Mouse (Mus musculus) MEL (cell line): Measurements from ENCODE around the gene Sbds. TPM values are rescaled to one million over a fixed set of nuclear protein-coding genes. Genes with fewer than 3 reads are reported as not detected.

Experiments used
- DNase-seq: peaks from one replicate; pipeline ENCODE4 v3.0.0; 2011; ENCODE audit warnings: low read depth, low spot score
- H3K27ac ChIP-seq: 2 replicates; pipeline ENCODE4 v1.5.1; 2012; ENCODE audit warnings: low read depth, mild to moderate bottlenecking, control low read depth, low read length, moderate library complexity; ENCODE audit not compliant: control insufficient read depth
- H3K27me3 ChIP-seq, 2 experiments: fragments of 150-350 bp in 1 of 2; sonication (generic) in 1 of 2; 2 replicates each; pipeline ENCODE4 v1.6.1; 2012; ENCODE audit warnings: low read length in 2 of 2, mild to moderate bottlenecking in 2 of 2, improper control_type of control experiment in 1 of 2, moderate library complexity in 1 of 2; ENCODE audit not compliant: insufficient read depth in 2 of 2, control insufficient read depth in 1 of 2
- H3K36me3 ChIP-seq, 2 experiments: 2 replicates each; pipeline ENCODE4 v1.6.1; 2012 to 2014; ENCODE audit warnings: low read length in 2 of 2, improper control_type of control experiment in 1 of 2, inconsistent platforms in 1 of 2, mild to moderate bottlenecking in 1 of 2; ENCODE audit not compliant: insufficient read depth in 2 of 2, control insufficient read depth in 1 of 2
- H3K4me1 ChIP-seq, 2 experiments: fragments of 150-350 bp in 1 of 2; sonication (generic) in 1 of 2; 2 replicates each; pipeline ENCODE4 v1.6.1; 2012; ENCODE audit warnings: low read length in 2 of 2, improper control_type of control experiment in 1 of 2, mild to moderate bottlenecking in 1 of 2; ENCODE audit not compliant: insufficient read depth in 2 of 2, control insufficient read depth in 1 of 2
- H3K4me3 ChIP-seq, 2 experiments: fragments of 150-350 bp in 1 of 2; sonication (generic) in 1 of 2; 2 replicates each; pipeline ENCODE4 v1.5.1; 2012; ENCODE audit warnings: low read depth in 2 of 2, low read length in 2 of 2, mild to moderate bottlenecking in 2 of 2, moderate library complexity in 2 of 2, control low read depth in 1 of 2, improper control_type of control experiment in 1 of 2; ENCODE audit not compliant: control insufficient read depth in 1 of 2, insufficient read depth in 1 of 2
- H3K79me2 ChIP-seq: 2 replicates; pipeline ENCODE4 v1.6.1; 2012; ENCODE audit warnings: mild to moderate bottlenecking, low read length, moderate library complexity; ENCODE audit not compliant: control insufficient read depth, poor library complexity, insufficient read depth
- H3K9ac ChIP-seq: 2 replicates; pipeline ENCODE4 v1.6.1; 2012; ENCODE audit warnings: low read depth, mild to moderate bottlenecking, control low read depth, low read length, moderate library complexity; ENCODE audit not compliant: control insufficient read depth, poor library complexity, severe bottlenecking
- H3K9me3 ChIP-seq: fragments of 150-350 bp; sonication (generic); replicated peaks from 2 replicates; pipeline ENCODE4 v1.6.1; 2012; ENCODE audit warnings: mild to moderate bottlenecking, low read length, improper control_type of control experiment, moderate library complexity; ENCODE audit not compliant: insufficient read depth
- BHLHE40 ChIP-seq: IDR thresholded peaks from 2 replicates; pipeline ENCODE4 v1.6.1; 2012; ENCODE audit warnings: low read depth, mild to moderate bottlenecking, inconsistent platforms, low read length, improper control_type of control experiment, borderline replicate concordance
- CHD1 ChIP-seq: IDR thresholded peaks from 2 replicates; pipeline ENCODE4 v1.6.1; 2012; ENCODE audit warnings: low read depth, mild to moderate bottlenecking, inconsistent platforms, low read length, improper control_type of control experiment
- CTCF ChIP-seq, 3 experiments: IDR thresholded peaks in 2 of 3; conservative IDR thresholded peaks in 1 of 3; 2 replicates each; pipeline ENCODE4 v1.5.1; 2011 to 2012; ENCODE audit warnings: low read length in 3 of 3, low read depth in 2 of 3, mild to moderate bottlenecking in 2 of 3, improper control_type of control experiment in 1 of 3, inconsistent platforms in 1 of 3, mixed read lengths in 1 of 3, moderate library complexity in 1 of 3; ENCODE audit not compliant: control insufficient read depth in 1 of 3, insufficient read depth in 1 of 3, poor library complexity in 1 of 3, severe bottlenecking in 1 of 3
- E2F4 ChIP-seq: IDR thresholded peaks from 2 replicates; pipeline ENCODE4 v1.6.1; 2011; ENCODE audit warnings: low read depth, low read length, improper control_type of control experiment, borderline replicate concordance
- ELF1 ChIP-seq: IDR thresholded peaks from 2 replicates; pipeline ENCODE4 v1.6.1; 2014; ENCODE audit warnings: low read depth, mild to moderate bottlenecking, inconsistent platforms, low read length, improper control_type of control experiment, moderate library complexity
- GATA1 ChIP-seq: IDR thresholded peaks from 2 replicates; pipeline ENCODE4 v1.6.1; 2011; ENCODE audit warnings: low read depth, low read length, improper control_type of control experiment
- MAFK ChIP-seq: IDR thresholded peaks from 2 replicates; pipeline ENCODE4 v1.6.1; 2011; ENCODE audit warnings: low read depth, mild to moderate bottlenecking, low read length, improper control_type of control experiment, borderline replicate concordance
- MAZ ChIP-seq: IDR thresholded peaks from 2 replicates; pipeline ENCODE4 v1.6.1; 2012; ENCODE audit warnings: low read depth, mild to moderate bottlenecking, inconsistent platforms, low read length, improper control_type of control experiment
- MXI1 ChIP-seq: IDR thresholded peaks from 2 replicates; pipeline ENCODE4 v1.6.1; 2011; ENCODE audit warnings: mild to moderate bottlenecking, low read depth, low read length, improper control_type of control experiment
- NELFE ChIP-seq: IDR thresholded peaks from 2 replicates; pipeline ENCODE4 v1.6.1; 2011; ENCODE audit warnings: low read depth, low read length, improper control_type of control experiment
- POLR2A ChIP-seq, 2 experiments: IDR thresholded peaks; 2 replicates each; pipeline ENCODE4 v1.6.1; 2011 to 2012; ENCODE audit warnings: low read length in 2 of 2, mild to moderate bottlenecking in 2 of 2, control low read depth in 1 of 2, improper control_type of control experiment in 1 of 2, low read depth in 1 of 2, moderate library complexity in 1 of 2; ENCODE audit not compliant: control insufficient read depth in 1 of 2, insufficient read depth in 1 of 2, poor library complexity in 1 of 2
- POLR2AphosphoS5 ChIP-seq: IDR thresholded peaks from 2 replicates; pipeline ENCODE4 v1.6.1; 2012; ENCODE audit warnings: low read depth, borderline replicate concordance, mild to moderate bottlenecking, inconsistent platforms, low read length, moderate library complexity, mixed read lengths
- RAD21 ChIP-seq: IDR thresholded peaks from 2 replicates; pipeline ENCODE4 v1.6.1; 2011; ENCODE audit warnings: mild to moderate bottlenecking, low read depth, low read length, improper control_type of control experiment
- RCOR1 ChIP-seq: IDR thresholded peaks from 2 replicates; pipeline ENCODE4 v1.6.1; 2012; ENCODE audit warnings: low read depth, mild to moderate bottlenecking, inconsistent platforms, low read length, improper control_type of control experiment
- SMC3 ChIP-seq: IDR thresholded peaks from 2 replicates; pipeline ENCODE4 v1.6.1; 2011; ENCODE audit warnings: low read depth, low read length, improper control_type of control experiment
- TBP ChIP-seq: IDR thresholded peaks from 2 replicates; pipeline ENCODE4 v1.8.0; 2011; ENCODE audit warnings: low read depth, low read length, improper control_type of control experiment
- ZC3H11A ChIP-seq: IDR thresholded peaks from 2 replicates; pipeline ENCODE4 v1.6.1; 2012; ENCODE audit warnings: low read depth, mild to moderate bottlenecking, inconsistent platforms, low read length, improper control_type of control experiment
- ZKSCAN1 ChIP-seq: IDR thresholded peaks from 2 replicates; pipeline ENCODE4 v1.6.1; 2012; ENCODE audit warnings: low read depth, mild to moderate bottlenecking, inconsistent platforms, low read length, improper control_type of control experiment, moderate library complexity
- ZMIZ1 ChIP-seq: IDR thresholded peaks from 2 replicates; pipeline ENCODE4 v1.6.1; 2012; ENCODE audit warnings: low read depth, mild to moderate bottlenecking, inconsistent platforms, low read length, improper control_type of control experiment, moderate library complexity
- polyA plus RNA-seq, 2 experiments: library from polyadenylated mRNA; stranded (reverse) in 1 of 2; unstranded in 1 of 2; fragments of >175 nt in 1 of 2; fragments of >200 nt in 1 of 2; gene quantifications; 2 replicates each; pipeline versions ENCODE4 v1.2.1 to v1.2.4; 2012; ENCODE audit warnings: low replicate concordance in 2 of 2, low read depth in 1 of 2; ENCODE audit not compliant: insufficient read length in 2 of 2, insufficient read depth in 1 of 2, missing spikeins in 1 of 2
- total RNA-seq: library from RNA; depleted of rRNA; stranded (reverse); fragments of 300-350 nt; gene quantifications from 2 replicates; pipeline ENCODE4 v1.2.3, GENCODE M21; 2012

Gene Sbds
- total and polyA plus RNA-seq, 3 experiments: 74.7 to 88.1 TPM; not detected in 1

DNA sequence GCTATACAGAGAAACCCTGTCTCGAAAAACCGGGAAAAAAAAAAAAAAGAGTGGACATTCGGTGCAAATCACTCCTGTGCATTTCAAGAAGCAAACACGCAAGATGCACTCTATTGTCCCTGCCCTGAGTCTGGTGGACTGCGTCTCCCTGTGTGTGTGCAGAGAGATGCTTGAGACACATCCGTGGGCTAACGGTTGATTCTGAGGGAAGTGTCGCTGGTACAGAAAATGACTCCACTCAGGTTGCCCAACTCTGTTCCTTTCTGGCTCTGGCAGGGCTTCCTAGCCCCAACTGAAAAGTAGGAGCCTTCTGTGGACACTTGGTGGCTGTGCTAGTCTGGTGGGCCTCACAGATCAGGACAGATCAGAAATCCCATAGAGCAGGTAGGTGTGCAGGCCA is 19.0 kb downstream of the Sbds start:
- H3K27me3 ChIP-seq: no peaks in the 10 kb centered on the region
- TF ChIP-seq GATA1: no peak
- no peak for TF ChIP-seq POLR2AphosphoS5
- TF ChIP-seq E2F4: no peak
- no peak for TF ChIP-seq BHLHE40
- no peak for TF ChIP-seq RCOR1
- H3K9me3 ChIP-seq: no peaks in the 10 kb centered on the region
- H3K4me1 ChIP-seq: no peaks in the 10 kb centered on the region
- no peaks in the 10 kb centered on the region for H3K79me2 ChIP-seq
- peaks cover 0 to 42% of the 10 kb centered on the region in 2 experiments; a peak in 2 of 4 replicates for H3K36me3 ChIP-seq
- no peak overlapping the region for H3K4me3 ChIP-seq
- DNase-seq: no peak
- no peak overlapping the region for H3K27ac ChIP-seq
- H3K9ac ChIP-seq: no peak overlapping the region

DNA sequence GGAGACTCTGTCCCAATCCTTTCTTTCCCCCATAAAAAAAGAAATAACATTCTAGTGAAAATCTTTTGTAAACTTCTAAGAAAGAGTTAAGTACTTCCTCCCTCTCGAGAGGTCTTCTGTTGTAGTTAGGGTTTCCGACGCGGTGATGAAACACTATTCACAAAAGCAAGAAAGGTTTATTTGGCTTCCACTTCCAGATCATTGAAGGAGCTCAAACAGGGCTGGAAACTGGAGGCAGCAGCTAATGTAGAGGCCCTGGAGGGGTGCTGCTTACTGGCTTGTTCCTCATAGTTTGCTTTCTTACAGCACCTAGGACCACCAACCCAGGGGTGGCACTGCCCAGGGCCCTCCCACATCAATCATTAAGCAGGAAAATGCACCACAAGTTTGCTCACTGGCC is 27.2 kb downstream of the Sbds start:
- TF ChIP-seq CTCF (IDR thresholded peaks at IDR 0.05 in 2 of 3, conservative IDR thresholded peaks at IDR 0.05 in 1 of 3; ENCODE audit: control insufficient read depth in 1 of 3, insufficient read depth in 1 of 3, low read depth in 2 of 3, low read length in 3 of 3, poor library complexity in 1 of 3, severe bottlenecking in 1 of 3) (no peak), POLR2A (IDR thresholded peaks at IDR 0.05; ENCODE audit: control insufficient read depth in 1 of 2, insufficient read depth in 1 of 2, low read depth in 1 of 2, low read length in 2 of 2, poor library complexity in 1 of 2) (no peak), SMC3 (no peak), MAFK (no peak), BHLHE40 (no peak), ZMIZ1 (no peak), ZC3H11A (no peak), ELF1 (no peak), TBP (no peak), MXI1 (no peak), RAD21 (no peak), ZKSCAN1 (no peak), MAZ (no peak), CHD1 (no peak), NELFE (no peak), POLR2AphosphoS5 (no peak)
- Histone ChIP-seq H3K27me3 (no peaks in the 10 kb centered on the region), H3K4me1 (peaks cover 0 to 11% of the 10 kb centered on the region in 2 experiments; a peak in 3 of 4 replicates), H3K36me3 (peaks cover 17 to 41% of the 10 kb centered on the region in 2 experiments), H3K9me3 (no peaks in the 10 kb centered on the region), H3K79me2 (peaks cover 41% of the 10 kb centered on the region), H3K4me3 (no peak overlapping the region), H3K9ac (no peak overlapping the region), H3K27ac (no peak overlapping the region)
- DNase-seq: no peak
